Mouse (Mus musculus) intestine, embryonic 16.5 days (tissue): ENCODE results near the gene Itga6. TPM values are rescaled to one million over a fixed set of nuclear protein-coding genes. Genes with fewer than 3 reads are reported as not detected.

Experiments used
- ATAC-seq: fragments of 200-750 bp; cut with Nextera tagmentation; 2 replicates; pipeline ENCODE4 v1.8.0; 2017; ENCODE audit warnings: moderate TSS enrichment, moderate library complexity
- H3K27ac ChIP-seq: fragments of 300-500 bp; sonication (generic); 2 replicates; pipeline ENCODE4 v1.5.1; 2014; ENCODE audit warnings: mild to moderate bottlenecking, low read length
- H3K27me3 ChIP-seq: fragments of 300-500 bp; sonication (generic); replicated peaks from 2 replicates; pipeline ENCODE4 v1.6.1; 2014; ENCODE audit warnings: low read length, control low read depth, mixed read lengths; ENCODE audit not compliant: control insufficient read depth, insufficient read depth
- H3K36me3 ChIP-seq: fragments of 300-500 bp; sonication (generic); 2 replicates; pipeline ENCODE4 v1.6.1; 2014; ENCODE audit warnings: low read length, control low read depth; ENCODE audit not compliant: control insufficient read depth, insufficient read depth
- H3K4me1 ChIP-seq: fragments of 300-500 bp; sonication (generic); 2 replicates; pipeline ENCODE4 v1.6.1; 2014; ENCODE audit warnings: low read length, control low read depth, mixed read lengths; ENCODE audit not compliant: control insufficient read depth, insufficient read depth
- H3K4me2 ChIP-seq: fragments of 300-500 bp; sonication (generic); 2 replicates; pipeline ENCODE4 v1.6.1; 2014; ENCODE audit warnings: low read depth, low read length, control low read depth
- H3K4me3 ChIP-seq: fragments of 300-500 bp; sonication (generic); 2 replicates; pipeline ENCODE4 v1.5.1; 2014; ENCODE audit warnings: mild to moderate bottlenecking, low read length
- H3K9ac ChIP-seq: fragments of 300-500 bp; sonication (generic); 2 replicates; pipeline ENCODE4 v1.6.1; 2014; ENCODE audit warnings: low read depth, low read length
- H3K9me3 ChIP-seq: fragments of 300-500 bp; sonication (generic); 2 replicates; pipeline ENCODE4 v1.6.1; 2016; ENCODE audit warnings: low read length, control low read depth; ENCODE audit not compliant: control insufficient read depth
- WGBS: fragments of 180-500 bp; shearing (Covaris S2); extraction: QIAGEN DNeasy Blood & Tissue Kit; methylation state at CpG from one replicate; pipeline ENCODE4 v1.1.7; 2014; 5-methylcytosine and 5-hydroxymethylcytosine counted together
- polyA plus RNA-seq: library from polyadenylated mRNA; unstranded; fragments of >200 nt; fragmentation: Nextera tagmentation; extraction: Ambion mirVana; gene quantifications from 2 replicates; pipeline ENCODE4 v1.2.1, GENCODE M21; 2015

Itga6 gene
- polyA plus RNA-seq, 1 experiment from 2014 or later: 22.6 TPM

DNA sequence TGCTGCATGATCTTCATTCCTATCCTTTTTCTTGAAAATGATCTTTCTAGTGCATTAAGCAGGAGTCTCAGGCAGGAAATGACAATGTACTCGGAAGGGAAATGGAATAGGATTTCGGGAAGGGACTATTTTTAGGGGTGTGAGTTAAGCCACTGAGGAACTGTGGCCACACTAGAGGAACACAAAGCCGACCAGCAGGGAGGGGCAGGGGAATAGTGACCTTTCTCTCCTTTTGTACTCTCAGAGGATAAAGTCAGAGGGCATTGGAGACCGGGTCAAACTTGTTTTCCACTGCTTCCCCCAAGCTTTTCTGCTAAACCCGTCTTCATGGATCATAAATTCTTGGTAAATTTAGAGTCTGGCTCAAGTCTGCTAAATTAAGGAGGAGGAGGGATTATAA lies 122.1 kb downstream of the Itga6 start:
- ATAC-seq: no peak
- 39% methylated on average over 5 of the region's 5 CpGs for WGBS
- no peak overlapping the region for H3K4me2 ChIP-seq
- no peak overlapping the region for H3K9ac ChIP-seq
- H3K4me3 ChIP-seq: no peak overlapping the region
- H3K27ac ChIP-seq: no peak overlapping the region
- H3K9me3 ChIP-seq: no peaks in the 10 kb centered on the region
- no peaks in the 10 kb centered on the region for H3K27me3 ChIP-seq
- H3K4me1 ChIP-seq: 0 out of 2 replicates have a peak, but pooled peaks cover 6% of the 10 kb centered on the region
- H3K36me3 ChIP-seq: no peaks in the 10 kb centered on the region

DNA sequence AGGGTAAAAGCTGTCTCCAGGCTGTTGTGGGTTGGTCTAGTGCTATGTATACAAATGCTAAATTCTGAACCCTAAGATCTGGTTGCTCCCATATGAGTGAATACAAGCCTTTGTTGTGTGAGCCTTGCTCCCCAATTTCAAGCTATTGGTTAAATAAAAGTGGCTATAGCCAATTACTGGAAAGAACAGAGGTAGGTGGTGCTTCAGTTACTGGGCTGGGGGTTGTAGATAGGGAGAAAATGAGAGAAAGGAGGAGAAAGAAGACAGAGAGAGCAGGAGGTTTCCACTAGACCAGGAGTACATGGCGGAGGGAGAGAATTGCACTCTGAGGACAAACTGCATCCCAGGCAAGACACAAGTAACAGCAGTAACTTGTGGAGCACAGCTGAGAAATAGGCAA lies 122.8 kb downstream of the Itga6 start:
- Histone ChIP-seq H3K9me3 (no peaks in the 10 kb centered on the region), H3K27ac (no peak overlapping the region), H3K4me3 (no peak overlapping the region), H3K27me3 (no peaks in the 10 kb centered on the region), H3K9ac (no peak overlapping the region), H3K4me1 (0 out of 2 replicates have a peak, but pooled peaks cover 6% of the 10 kb centered on the region), H3K36me3 (no peaks in the 10 kb centered on the region), H3K4me2 (no peak overlapping the region)
- 92% methylated on average over 1 of the region's 1 CpGs for WGBS
- ATAC-seq: no peak

DNA sequence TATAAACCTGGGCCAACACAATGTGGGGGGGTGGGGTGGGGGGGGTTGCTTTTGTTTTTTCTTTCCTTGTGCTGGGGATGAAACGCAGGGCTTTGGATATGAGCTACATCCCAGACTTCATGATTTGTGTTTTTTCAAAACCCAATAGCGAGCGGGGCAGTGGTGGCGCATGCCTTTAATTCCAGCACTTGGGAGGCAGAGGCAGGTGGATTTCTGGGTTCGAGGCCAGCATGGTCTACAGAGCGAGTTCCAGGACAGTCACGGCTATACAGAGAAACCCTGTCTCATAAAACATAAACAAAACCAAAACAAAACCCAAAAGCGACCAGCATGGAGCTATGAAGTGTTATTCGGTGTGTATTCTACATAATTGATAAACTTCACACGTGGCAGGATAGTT lies 126.7 kb downstream of the Itga6 start:
- Histone ChIP-seq H3K4me1 (peaks cover 14% of the 10 kb centered on the region), H3K36me3 (no peaks in the 10 kb centered on the region), H3K27me3 (no peaks in the 10 kb centered on the region), H3K9me3 (no peaks in the 10 kb centered on the region), H3K27ac (no peak overlapping the region), H3K4me2 (peak overlapping the region; percentile 93), H3K9ac (no peak overlapping the region), H3K4me3 (peak overlapping the region; percentile 89)
- no peak for ATAC-seq
- 75% methylated on average over 10 of the region's 10 CpGs for WGBS

DNA sequence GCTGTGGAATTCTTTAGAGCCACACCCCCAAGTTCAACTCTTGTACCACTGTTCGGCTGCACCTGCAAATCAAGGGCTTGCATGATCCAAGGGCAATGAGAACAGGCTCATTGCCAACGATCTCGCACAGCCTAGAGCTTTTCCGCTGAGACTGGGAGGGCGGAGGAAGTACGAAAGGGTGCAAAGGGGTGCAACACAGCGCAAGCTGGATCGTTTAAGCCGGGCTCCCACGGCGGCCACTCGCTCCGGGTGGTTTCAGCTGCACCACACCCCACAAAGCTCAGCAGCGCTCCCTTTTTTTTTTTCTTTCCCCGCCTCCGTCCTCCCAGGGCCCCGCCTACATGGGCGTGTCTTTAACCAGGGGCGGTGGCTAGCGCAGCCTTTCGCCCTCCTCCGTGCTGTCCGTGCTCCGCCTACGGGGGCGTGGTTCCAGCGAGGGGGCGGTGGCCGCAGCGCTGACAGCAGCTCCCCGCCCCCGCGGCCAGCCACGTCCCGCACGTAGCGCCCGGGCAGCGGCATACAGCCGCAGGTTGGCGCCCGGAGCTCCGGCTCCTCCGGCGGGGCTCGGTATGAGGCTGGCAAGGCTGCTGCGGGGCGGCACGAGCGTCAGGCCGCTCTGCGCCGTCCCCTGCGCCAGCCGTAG lies 127.5 kb downstream of the Itga6 start, which contains the start of gene Pdk1:
Pdk1 (plus strand) TSS at position 424 of the 643 bp plus-strand sequence.
- H3K4me1 ChIP-seq: peaks cover 10% of the 10 kb centered on the region
- peak; percentile 97 for ATAC-seq
- peak within 1 kb of the TSS; percentile 89 for H3K4me3 ChIP-seq

DNA sequence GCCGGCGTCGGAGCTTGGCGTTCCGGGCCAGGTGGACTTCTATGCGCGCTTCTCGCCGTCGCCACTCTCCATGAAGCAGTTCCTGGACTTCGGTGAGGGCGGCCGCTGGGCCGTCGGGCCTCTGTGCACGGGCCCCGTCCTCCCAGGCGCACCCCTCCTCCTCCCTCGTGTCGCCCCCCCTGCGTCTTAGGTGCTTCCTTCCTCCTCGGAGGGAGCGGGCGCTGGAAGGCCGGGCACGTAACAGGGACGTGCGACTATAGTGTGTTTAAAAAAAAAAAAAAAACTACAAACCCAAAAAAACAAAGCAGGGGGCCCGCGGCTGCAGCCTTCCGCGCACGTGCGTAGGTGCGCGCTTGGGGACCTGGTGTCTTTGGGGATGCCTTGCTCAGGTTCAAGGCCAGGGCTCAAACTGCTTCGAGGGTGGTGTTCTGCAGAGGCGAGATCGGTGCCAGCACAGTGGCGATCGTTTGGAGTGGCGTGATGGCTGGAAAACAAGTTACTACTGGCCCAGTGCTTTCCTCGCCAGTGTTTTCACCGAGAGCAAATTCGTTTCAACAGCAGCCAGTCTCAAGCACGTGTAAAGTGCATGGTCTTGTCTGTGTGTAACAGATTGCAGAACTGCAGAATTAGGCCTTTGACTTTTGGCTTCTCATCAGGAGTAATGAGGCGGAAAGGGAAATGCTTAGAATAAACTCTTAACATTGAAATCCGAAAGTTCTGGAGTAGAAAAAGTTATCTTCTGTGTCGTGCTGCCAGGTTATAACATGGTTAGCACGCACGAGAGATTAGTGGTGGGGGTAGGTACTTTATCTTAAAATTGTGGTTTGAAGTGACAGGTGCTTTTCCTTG lies 128.3 kb downstream of the Itga6 start:
- peak; percentile 78 for ATAC-seq
- Histone ChIP-seq H3K36me3 (no peaks in the 10 kb centered on the region), H3K27ac (peak overlapping the region; percentile 98), H3K4me2 (peak overlapping the region; percentile 93), H3K4me1 (peaks cover 10% of the 10 kb centered on the region), H3K4me3 (peak overlapping the region; percentile 89), H3K27me3 (no peaks in the 10 kb centered on the region), H3K9me3 (no peaks in the 10 kb centered on the region), H3K9ac (peak overlapping the region; percentile 93)
- WGBS: 3% methylated on average over 49 of the region's 51 CpGs

More for the DNA sequence above, 127.5 kb downstream of the Itga6 start, which contains the start of gene Pdk1:
- under 1% methylated on average over 54 of the region's 55 CpGs for WGBS
- no peaks in the 10 kb centered on the region for H3K9me3 ChIP-seq
- H3K27me3 ChIP-seq: no peaks in the 10 kb centered on the region
- peak within 1 kb of the TSS; percentile 93 for H3K4me2 ChIP-seq
- H3K36me3 ChIP-seq: no peaks in the 10 kb centered on the region
- H3K27ac ChIP-seq: peak within 1 kb of the TSS; percentile 98
- peak within 1 kb of the TSS; percentile 93 for H3K9ac ChIP-seq

DNA sequence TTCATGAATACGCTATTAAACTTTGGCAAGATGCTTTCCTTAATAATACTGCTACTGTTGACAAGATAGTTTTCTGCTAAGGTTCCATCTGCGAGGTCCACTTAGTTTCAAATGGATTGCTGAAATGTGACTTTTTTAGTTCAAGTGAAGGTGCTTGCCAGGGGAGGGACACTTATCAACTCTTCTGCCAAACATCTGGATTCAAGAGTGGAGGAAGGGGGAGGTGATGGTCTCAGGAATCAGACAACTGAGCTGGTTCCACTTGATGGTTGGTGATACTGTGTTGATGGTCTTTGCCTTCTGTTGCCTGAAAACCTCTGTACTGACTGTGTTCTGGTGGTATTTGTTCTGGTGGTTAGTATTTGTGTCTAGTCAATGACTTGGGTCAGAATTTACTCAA lies 129.0 kb downstream of the Itga6 start:
- H3K9me3 ChIP-seq: no peaks in the 10 kb centered on the region
- H3K4me3 ChIP-seq: peak overlapping the region; percentile 89; the same call in 1 of the 2 replicates
- H3K4me2 ChIP-seq: peak overlapping the region; percentile 93
- H3K4me1 ChIP-seq: peaks cover 10% of the 10 kb centered on the region
- no peaks in the 10 kb centered on the region for H3K27me3 ChIP-seq
- H3K36me3 ChIP-seq: no peaks in the 10 kb centered on the region
- WGBS: 73% methylated on average over 2 of the region's 2 CpGs
- H3K9ac ChIP-seq: peak overlapping the region; percentile 93; the same call in 1 of the 2 replicates
- no peak overlapping the region for H3K27ac ChIP-seq
- no peak for ATAC-seq

DNA sequence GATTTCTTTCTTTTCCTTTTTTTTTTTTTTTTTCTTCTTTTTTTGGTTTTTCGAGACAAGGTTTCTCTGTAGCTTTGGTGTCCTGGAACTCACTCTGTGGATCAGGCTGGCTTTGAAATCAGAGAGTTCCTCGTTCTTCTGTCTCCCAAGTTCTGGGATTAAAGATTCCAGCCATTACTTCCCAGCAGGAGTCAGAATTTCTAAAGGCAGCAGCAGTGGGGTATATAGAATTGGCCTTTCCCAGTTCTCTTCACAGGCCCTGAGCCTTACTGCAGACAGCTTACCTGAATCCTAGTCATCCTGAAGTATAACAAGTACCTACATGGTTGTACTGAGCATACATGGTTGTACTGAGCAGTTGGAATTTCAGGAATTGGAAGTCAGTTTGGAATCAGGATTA lies 129.4 kb downstream of the Itga6 start:
- Histone ChIP-seq H3K4me2 (peak overlapping the region; percentile 93), H3K36me3 (no peaks in the 10 kb centered on the region), H3K4me3 (peak overlapping the region; percentile 16), H3K27ac (no peak overlapping the region), H3K27me3 (no peaks in the 10 kb centered on the region), H3K4me1 (peaks cover 10% of the 10 kb centered on the region), H3K9ac (peak overlapping the region; percentile 15; the same call in 1 of the 2 replicates), H3K9me3 (no peaks in the 10 kb centered on the region)
- 75% methylated on average over 2 of the region's 2 CpGs for WGBS
- ATAC-seq: no peak

- no peak for ATAC-seq
- no peak overlapping the region for H3K9ac ChIP-seq
- H3K4me1 ChIP-seq: peaks cover 10% of the 10 kb centered on the region
- H3K27me3 ChIP-seq: no peaks in the 10 kb centered on the region
- H3K36me3 ChIP-seq: 0 out of 2 replicates have a peak, but pooled peaks cover 7% of the 10 kb centered on the region
- H3K27ac ChIP-seq: no peak overlapping the region
- no peaks in the 10 kb centered on the region for H3K9me3 ChIP-seq
- no peak overlapping the region for H3K4me2 ChIP-seq
- WGBS: 93% methylated on average over 4 of the region's 4 CpGs
- no peak overlapping the region for H3K4me3 ChIP-seq
Measured at GRCm38 (mm10) chr2:71877865-71878264, 132.4 kb downstream of the Itga6 start.

GRCm38 (mm10) chr2:71878441-71878840 lies 133.0 kb downstream of the Itga6 start:
- no peak overlapping the region for H3K4me2 ChIP-seq
- H3K4me3 ChIP-seq: no peak overlapping the region
- H3K27ac ChIP-seq: no peak overlapping the region
- no peak overlapping the region for H3K9ac ChIP-seq
- no peaks in the 10 kb centered on the region for H3K9me3 ChIP-seq
- peaks cover 7% of the 10 kb centered on the region; the same call in 1 of the 2 replicates for H3K36me3 ChIP-seq
- no peaks in the 10 kb centered on the region for H3K27me3 ChIP-seq
- peaks cover 10% of the 10 kb centered on the region for H3K4me1 ChIP-seq
- ATAC-seq: no peak
- WGBS: 70% methylated on average over 2 of the region's 2 CpGs
